Mouse (Mus musculus): ENCODE results near the gene Nkrf. TPM values are rescaled to one million over a fixed set of nuclear protein-coding genes. Genes with fewer than 3 reads are reported as not detected.

Nkrf gene
- polyA plus RNA-seq (2015; fragmentation: Nextera tagmentation; extraction: Ambion mirVana) = 0.47 and 0.51 TPM in 2 replicates

DNA sequence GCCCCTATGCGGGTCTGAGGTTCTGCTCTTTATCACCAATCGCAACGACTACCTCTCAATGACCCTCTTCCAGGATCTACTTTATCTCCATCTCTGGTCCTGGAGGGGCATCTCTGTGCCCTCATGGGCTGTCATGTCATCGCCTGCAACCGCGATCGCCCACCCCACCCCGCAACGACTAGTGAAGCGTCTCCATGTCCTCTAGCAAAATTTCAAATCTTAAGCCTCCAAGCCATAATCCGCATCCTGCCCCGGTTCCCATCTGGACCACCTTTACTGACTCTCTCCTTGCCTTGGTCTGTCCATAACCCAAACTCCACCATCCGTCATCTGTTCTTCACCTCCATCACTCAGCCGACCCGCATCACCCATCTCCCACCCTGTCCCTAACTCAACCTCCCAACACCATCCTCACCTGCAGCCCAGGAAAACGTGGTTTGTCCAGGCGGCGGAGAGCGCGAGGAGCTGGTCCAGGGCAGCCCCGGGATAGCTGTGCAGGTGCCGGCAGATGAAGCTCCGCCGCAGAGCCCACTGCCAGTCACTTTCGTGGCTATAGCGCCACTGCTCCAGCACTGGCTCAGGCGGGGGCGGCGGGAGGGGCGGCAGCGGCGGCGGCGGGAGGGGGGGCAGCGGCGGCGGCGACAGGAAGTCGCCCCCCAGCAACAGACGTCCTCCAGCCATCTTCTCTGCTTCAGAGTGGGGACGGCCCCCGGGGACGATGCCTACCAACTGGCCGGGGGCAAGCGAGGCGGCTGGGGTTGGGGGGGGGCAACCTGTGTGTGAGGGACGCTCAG is at the start of gene Nkrf:
Gene Nkrf (minus strand): TSS at position 579 of the 794 bp plus-strand sequence.
- no peaks in the 10 kb centered on the region for H3K36me3 ChIP-seq (ENCODE audit: control insufficient read depth, insufficient read depth)
- 12% methylated on average over 47 of the region's 47 CpGs for WGBS (ENCODE audit: insufficient replicate concordance)
- H3K27ac ChIP-seq (ENCODE audit: low read length) = peak within 1 kb of the TSS; percentile 48
- peak within 1 kb of the TSS; percentile 72 for H3K4me3 ChIP-seq (ENCODE audit: low read depth, low read length)
- peaks cover 6% of the 10 kb centered on the region; the same call in 1 of the 2 replicates for H3K4me1 ChIP-seq (ENCODE audit: control insufficient read depth, low read depth, low read length)
- H3K9me3 ChIP-seq (replicated peaks; ENCODE audit: control insufficient read depth, low read length) = no peaks in the 10 kb centered on the region
- H3K27me3 ChIP-seq (ENCODE audit: control insufficient read depth, insufficient read depth, low read depth, low read length) = no peaks in the 10 kb centered on the region
- H3K9ac ChIP-seq (ENCODE audit: low read depth, low read length) = peak within 1 kb of the TSS; percentile 72
- peak; percentile 51 for ATAC-seq (ENCODE audit: low read depth)
- H3K4me2 ChIP-seq (ENCODE audit: low read depth, low read length) = peak within 1 kb of the TSS; percentile 75

GRCm38 (mm10) chrX:36941106-36941505 is 38.4 kb upstream of the Nkrf start:
- Histone ChIP-seq H3K9ac (ENCODE audit: low read depth, low read length) (no peak overlapping the region), H3K4me3 (ENCODE audit: low read depth, low read length) (no peak overlapping the region), H3K36me3 (ENCODE audit: control insufficient read depth, insufficient read depth) (no peaks in the 10 kb centered on the region), H3K4me2 (ENCODE audit: low read depth, low read length) (no peak overlapping the region), H3K27ac (ENCODE audit: low read length) (no peak overlapping the region), H3K4me1 (ENCODE audit: control insufficient read depth, low read depth, low read length) (no peaks in the 10 kb centered on the region), H3K27me3 (ENCODE audit: control insufficient read depth, insufficient read depth, low read depth, low read length) (no peaks in the 10 kb centered on the region), H3K9me3 (replicated peaks; ENCODE audit: control insufficient read depth, low read length) (no peaks in the 10 kb centered on the region)
- no peak for ATAC-seq (ENCODE audit: low read depth)
- 53% methylated on average over 3 of the region's 3 CpGs for WGBS (ENCODE audit: insufficient replicate concordance)

- WGBS (ENCODE audit: insufficient replicate concordance) = 40% methylated on average over 4 of the region's 4 CpGs
- Histone ChIP-seq H3K27ac (ENCODE audit: low read length) (no peak overlapping the region), H3K4me2 (ENCODE audit: low read depth, low read length) (no peak overlapping the region), H3K4me3 (ENCODE audit: low read depth, low read length) (no peak overlapping the region), H3K27me3 (ENCODE audit: control insufficient read depth, insufficient read depth, low read depth, low read length) (no peaks in the 10 kb centered on the region), H3K9me3 (replicated peaks; ENCODE audit: control insufficient read depth, low read length) (no peaks in the 10 kb centered on the region), H3K4me1 (ENCODE audit: control insufficient read depth, low read depth, low read length) (no peaks in the 10 kb centered on the region), H3K36me3 (ENCODE audit: control insufficient read depth, insufficient read depth) (no peaks in the 10 kb centered on the region), H3K9ac (ENCODE audit: low read depth, low read length) (no peak overlapping the region)
- ATAC-seq (ENCODE audit: low read depth) = no peak
Observed at GRCm38 (mm10) chrX:36939806-36940413, 37.2 kb upstream of the Nkrf start.

GRCm38 (mm10) chrX:36935326-36935966 is 32.7 kb upstream of the Nkrf start:
- no peaks in the 10 kb centered on the region for H3K27me3 ChIP-seq (ENCODE audit: control insufficient read depth, insufficient read depth, low read depth, low read length)
- no peaks in the 10 kb centered on the region for H3K36me3 ChIP-seq (ENCODE audit: control insufficient read depth, insufficient read depth)
- H3K9me3 ChIP-seq (replicated peaks; ENCODE audit: control insufficient read depth, low read length) = no peaks in the 10 kb centered on the region
- H3K4me2 ChIP-seq (ENCODE audit: low read depth, low read length) = no peak overlapping the region
- ATAC-seq (ENCODE audit: low read depth) = no peak
- H3K4me3 ChIP-seq (ENCODE audit: low read depth, low read length) = no peak overlapping the region
- no peaks in the 10 kb centered on the region for H3K4me1 ChIP-seq (ENCODE audit: control insufficient read depth, low read depth, low read length)
- no peak overlapping the region for H3K9ac ChIP-seq (ENCODE audit: low read depth, low read length)
- no peak overlapping the region for H3K27ac ChIP-seq (ENCODE audit: low read length)
- 70% methylated on average over 7 of the region's 7 CpGs for WGBS (ENCODE audit: insufficient replicate concordance)

GRCm38 (mm10) chrX:36930574-36930973 is 27.9 kb upstream of the Nkrf start:
- 37% methylated on average over 1 of the region's 1 CpGs for WGBS (ENCODE audit: insufficient replicate concordance)
- Histone ChIP-seq H3K4me3 (ENCODE audit: low read depth, low read length) (no peak overlapping the region), H3K4me1 (ENCODE audit: control insufficient read depth, low read depth, low read length) (no peaks in the 10 kb centered on the region), H3K9ac (ENCODE audit: low read depth, low read length) (no peak overlapping the region), H3K36me3 (ENCODE audit: control insufficient read depth, insufficient read depth) (no peaks in the 10 kb centered on the region), H3K27me3 (ENCODE audit: control insufficient read depth, insufficient read depth, low read depth, low read length) (no peaks in the 10 kb centered on the region), H3K4me2 (ENCODE audit: low read depth, low read length) (no peak overlapping the region), H3K27ac (ENCODE audit: low read length) (no peak overlapping the region), H3K9me3 (replicated peaks; ENCODE audit: control insufficient read depth, low read length) (no peaks in the 10 kb centered on the region)
- ATAC-seq (ENCODE audit: low read depth) = no peak

GRCm38 (mm10) chrX:36929694-36930093 is 27.0 kb upstream of the Nkrf start:
- no peak for ATAC-seq (ENCODE audit: low read depth)
- WGBS (ENCODE audit: insufficient replicate concordance) = 63% methylated on average over 4 of the region's 4 CpGs
- no peak overlapping the region for H3K9ac ChIP-seq (ENCODE audit: low read depth, low read length)

DNA sequence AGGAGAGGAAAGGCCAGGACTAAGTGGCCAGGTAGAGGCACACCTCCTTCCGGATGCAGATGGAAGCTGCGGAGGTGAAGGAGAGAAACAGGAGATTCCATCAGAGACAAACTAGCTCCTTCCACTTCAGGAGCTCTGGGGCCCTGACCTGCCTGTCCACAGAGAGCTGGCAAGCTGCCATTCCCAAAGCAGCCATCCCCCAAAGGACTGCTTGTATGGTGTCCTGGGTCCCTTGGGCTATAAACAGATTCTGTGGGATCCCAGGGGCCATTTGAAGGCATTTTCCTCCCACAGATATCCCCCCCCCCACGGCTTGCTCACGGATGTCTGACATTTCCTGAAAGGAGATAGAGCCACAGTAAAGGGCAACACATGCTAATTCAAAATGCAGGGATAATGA is 26.1 kb upstream of the Nkrf start:
- WGBS (ENCODE audit: insufficient replicate concordance) = 53% methylated on average over 4 of the region's 4 CpGs
- no peak overlapping the region for H3K4me3 ChIP-seq (ENCODE audit: low read depth, low read length)
- no peak overlapping the region for H3K9ac ChIP-seq (ENCODE audit: low read depth, low read length)
- no peaks in the 10 kb centered on the region for H3K9me3 ChIP-seq (replicated peaks; ENCODE audit: control insufficient read depth, low read length)
- no peak overlapping the region for H3K4me2 ChIP-seq (ENCODE audit: low read depth, low read length)
- H3K4me1 ChIP-seq (ENCODE audit: control insufficient read depth, low read depth, low read length) = no peaks in the 10 kb centered on the region
- ATAC-seq (ENCODE audit: low read depth) = no peak
- H3K27me3 ChIP-seq (ENCODE audit: control insufficient read depth, insufficient read depth, low read depth, low read length) = no peaks in the 10 kb centered on the region
- H3K36me3 ChIP-seq (ENCODE audit: control insufficient read depth, insufficient read depth) = no peaks in the 10 kb centered on the region
- no peak overlapping the region for H3K27ac ChIP-seq (ENCODE audit: low read length)

More at GRCm38 (mm10) chrX:36929694-36930093, 27.0 kb upstream of the Nkrf start:
- H3K4me3 ChIP-seq (ENCODE audit: low read depth, low read length) = no peak overlapping the region
- no peaks in the 10 kb centered on the region for H3K4me1 ChIP-seq (ENCODE audit: control insufficient read depth, low read depth, low read length)
- no peaks in the 10 kb centered on the region for H3K36me3 ChIP-seq (ENCODE audit: control insufficient read depth, insufficient read depth)
- H3K27ac ChIP-seq (ENCODE audit: low read length) = no peak overlapping the region
- no peaks in the 10 kb centered on the region for H3K27me3 ChIP-seq (ENCODE audit: control insufficient read depth, insufficient read depth, low read depth, low read length)
- no peaks in the 10 kb centered on the region for H3K9me3 ChIP-seq (replicated peaks; ENCODE audit: control insufficient read depth, low read length)
- H3K4me2 ChIP-seq (ENCODE audit: low read depth, low read length) = no peak overlapping the region

- H3K27ac ChIP-seq (ENCODE audit: low read length) = no peak overlapping the region
- WGBS (ENCODE audit: insufficient replicate concordance) = 62% methylated on average over 4 of the region's 4 CpGs
- no peak for ATAC-seq (ENCODE audit: low read depth)
Observed at GRCm38 (mm10) chrX:36921346-36921745, 18.6 kb upstream of the Nkrf start.

GRCm38 (mm10) chrX:36917749-36918148 is 15.1 kb upstream of the Nkrf start:
- no peak overlapping the region for H3K4me3 ChIP-seq (ENCODE audit: low read depth, low read length)
- no peaks in the 10 kb centered on the region for H3K9me3 ChIP-seq (replicated peaks; ENCODE audit: control insufficient read depth, low read length)
- H3K4me1 ChIP-seq (ENCODE audit: control insufficient read depth, low read depth, low read length) = no peaks in the 10 kb centered on the region
- H3K27ac ChIP-seq (ENCODE audit: low read length) = no peak overlapping the region
- H3K36me3 ChIP-seq (ENCODE audit: control insufficient read depth, insufficient read depth) = no peaks in the 10 kb centered on the region
- no peak for ATAC-seq (ENCODE audit: low read depth)
- no peaks in the 10 kb centered on the region for H3K27me3 ChIP-seq (ENCODE audit: control insufficient read depth, insufficient read depth, low read depth, low read length)
- WGBS (ENCODE audit: insufficient replicate concordance) = 51% methylated on average over 1 of the region's 1 CpGs
- H3K9ac ChIP-seq (ENCODE audit: low read depth, low read length) = no peak overlapping the region
- no peak overlapping the region for H3K4me2 ChIP-seq (ENCODE audit: low read depth, low read length)

More at GRCm38 (mm10) chrX:36921346-36921745, 18.6 kb upstream of the Nkrf start:
- H3K27me3 ChIP-seq (ENCODE audit: control insufficient read depth, insufficient read depth, low read depth, low read length) = no peaks in the 10 kb centered on the region
- H3K4me2 ChIP-seq (ENCODE audit: low read depth, low read length) = no peak overlapping the region
- H3K9me3 ChIP-seq (replicated peaks; ENCODE audit: control insufficient read depth, low read length) = no peaks in the 10 kb centered on the region
- H3K36me3 ChIP-seq (ENCODE audit: control insufficient read depth, insufficient read depth) = no peaks in the 10 kb centered on the region
- no peak overlapping the region for H3K9ac ChIP-seq (ENCODE audit: low read depth, low read length)
- no peak overlapping the region for H3K4me3 ChIP-seq (ENCODE audit: low read depth, low read length)
- no peaks in the 10 kb centered on the region for H3K4me1 ChIP-seq (ENCODE audit: control insufficient read depth, low read depth, low read length)
